Mouse (Mus musculus) skeletal muscle tissue, postnatal 0 days (tissue): ENCODE measurements around the gene Cmc4. TPM values are rescaled to one million over a fixed set of nuclear protein-coding genes. Genes with fewer than 3 reads are reported as not detected.

Experiments used
- polyA plus RNA-seq: library from polyadenylated mRNA; unstranded; fragments of >200 nt; fragmentation: Nextera tagmentation; extraction: Ambion mirVana; gene quantifications from 2 replicates; pipeline ENCODE4 v1.2.1, GENCODE M21; 2015

The Cmc4 gene
- 9.9 and 13.8 TPM in 2 replicates for polyA plus RNA-seq

DNA sequence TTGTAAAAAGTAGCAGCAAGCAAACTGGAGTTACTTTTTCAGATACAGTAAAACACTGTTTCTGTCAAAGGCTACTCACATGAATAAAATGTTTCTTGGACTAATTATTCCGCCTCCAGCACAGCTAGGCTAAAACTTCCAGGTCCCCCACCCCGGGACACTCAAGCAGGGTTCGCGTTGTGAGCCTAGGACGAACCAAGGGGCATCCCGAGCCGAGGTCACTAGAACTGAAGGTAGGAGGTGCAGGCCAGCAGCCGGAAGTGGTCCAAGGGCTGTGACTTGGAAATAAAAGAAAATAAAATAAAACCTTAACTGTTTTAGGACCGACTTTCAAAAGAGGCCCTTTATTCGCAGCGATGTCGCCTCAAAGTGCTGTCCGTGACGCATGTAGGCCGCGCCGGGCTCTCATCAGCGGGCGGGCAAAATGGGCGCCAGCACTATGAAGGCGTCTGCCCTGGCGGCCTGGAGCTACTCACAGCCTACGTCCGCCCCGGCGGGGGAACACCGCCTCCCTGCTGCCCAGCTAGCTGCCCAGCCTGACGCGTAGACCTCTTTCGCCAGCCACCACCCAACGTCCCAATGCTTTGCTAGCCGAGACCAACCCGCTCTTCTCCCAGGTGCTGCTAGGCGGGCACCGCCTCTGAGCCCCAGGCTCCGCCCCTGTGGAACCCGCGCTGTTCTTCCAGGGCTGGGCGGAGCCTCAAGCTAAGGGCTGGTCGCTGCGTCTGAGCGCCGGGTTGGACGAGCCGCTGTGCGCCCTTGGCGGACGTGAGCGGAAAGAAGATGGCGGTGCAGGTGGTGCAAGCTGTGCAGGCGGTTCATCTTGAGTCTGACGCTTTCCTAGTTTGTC lies at the start of gene Cmc4, which contains the start of the genes Mtcp1 and Brcc3:
Cmc4 (minus strand) TSS at position 649 of the 850 bp plus-strand sequence.
Mtcp1 (minus strand) TSS at position 653 of the 850 bp plus-strand sequence.
Brcc3 (plus strand) TSS at position 693 of the 850 bp plus-strand sequence.

GRCm38 (mm10) chrX:75382195-75382771 lies 34.1 kb downstream of the Cmc4 start, which contains the start of the genes Fundc2 and F8:
Fundc2 (plus strand) TSS chrX:75382399.
F8 (minus strand) TSS chrX:75382615.

Other genes starting within 250 kb of the Cmc4 start
- gene Fundc2, start 34.2 kb downstream of the Cmc4 start, polyA plus RNA-seq, result 86.8 and 97.5 TPM in 2 replicates
- gene F8, start 34.0 kb downstream of the Cmc4 start, polyA plus RNA-seq, result 1.1 and 1.5 TPM in 2 replicates
- gene Mtcp1, start within 50 bp of the Cmc4 start, polyA plus RNA-seq, result 3.2 and 3.6 TPM in 2 replicates
- gene Brcc3, start within 50 bp of the Cmc4 start, polyA plus RNA-seq, result 26.6 and 26.8 TPM in 2 replicates
- gene Vbp1, start 97.7 kb upstream of the Cmc4 start, polyA plus RNA-seq, result 116 and 118 TPM in 2 replicates
- 0.35 and 0.44 TPM in 2 replicates for gene Rab39b, start 161.6 kb upstream of the Cmc4 start, polyA plus RNA-seq